Mouse (Mus musculus) kidney, postnatal 10 days (tissue): Measurements from ENCODE around the gene Borcs5.

Experiments used
- DNase-seq: peaks from one replicate; pipeline ENCODE4 v3.0.0; 2021; ENCODE audit warnings: mixed read lengths

The Borcs5 gene

GRCm38 (mm10) chr6:134720150-134720549 is 80.8 kb downstream of the Borcs5 start:
- DNase-seq = no peak

GRCm38 (mm10) chr6:134721729-134722269 is 82.5 kb downstream of the Borcs5 start:
- no peak for DNase-seq

- no peak for DNase-seq
These were observed 83.6 kb downstream of the Borcs5 start for GRCm38 (mm10) chr6:134722906-134723305.

- DNase-seq = no peak
These were observed 84.0 kb downstream of the Borcs5 start for GRCm38 (mm10) chr6:134723326-134723725.

GRCm38 (mm10) chr6:134723833-134724553 is 84.7 kb downstream of the Borcs5 start:
- DNase-seq = peak; percentile 66

- no peak for DNase-seq
These were observed 86.1 kb downstream of the Borcs5 start for GRCm38 (mm10) chr6:134725406-134725805.

GRCm38 (mm10) chr6:134730978-134731377 is 91.7 kb downstream of the Borcs5 start:
- no peak for DNase-seq

GRCm38 (mm10) chr6:134732813-134733212 is 93.5 kb downstream of the Borcs5 start:
- DNase-seq = no peak

GRCm38 (mm10) chr6:134733800-134734221 is 94.5 kb downstream of the Borcs5 start:
- DNase-seq = no peak

- DNase-seq = no peak
These were observed 97.5 kb downstream of the Borcs5 start for GRCm38 (mm10) chr6:134736853-134737252.

- DNase-seq = no peak
These were observed 104.3 kb downstream of the Borcs5 start for GRCm38 (mm10) chr6:134743568-134743967.

- DNase-seq = no peak
These were observed 106.6 kb downstream of the Borcs5 start for GRCm38 (mm10) chr6:134745876-134746275.

GRCm38 (mm10) chr6:134748126-134748525 is 108.8 kb downstream of the Borcs5 start:
- DNase-seq = no peak

GRCm38 (mm10) chr6:134751087-134751486 is 111.8 kb downstream of the Borcs5 start:
- DNase-seq = no peak

GRCm38 (mm10) chr6:134751883-134752647 is 112.8 kb downstream of the Borcs5 start:
- no peak for DNase-seq

- DNase-seq = no peak
These were observed 114.1 kb downstream of the Borcs5 start for GRCm38 (mm10) chr6:134753412-134753811.

GRCm38 (mm10) chr6:134753858-134754257 is 114.5 kb downstream of the Borcs5 start:
- DNase-seq = no peak

- no peak for DNase-seq
These were observed 116.7 kb downstream of the Borcs5 start for GRCm38 (mm10) chr6:134756058-134756457.
